Mouse (Mus musculus): ENCODE results near the gene Slc17a9. TPM values are rescaled to one million over a fixed set of nuclear protein-coding genes. Genes with fewer than 3 reads are reported as not detected.

The Slc17a9 gene
- polyA plus RNA-seq, 1 experiment from 2014 or later = 3.1 TPM

DNA sequence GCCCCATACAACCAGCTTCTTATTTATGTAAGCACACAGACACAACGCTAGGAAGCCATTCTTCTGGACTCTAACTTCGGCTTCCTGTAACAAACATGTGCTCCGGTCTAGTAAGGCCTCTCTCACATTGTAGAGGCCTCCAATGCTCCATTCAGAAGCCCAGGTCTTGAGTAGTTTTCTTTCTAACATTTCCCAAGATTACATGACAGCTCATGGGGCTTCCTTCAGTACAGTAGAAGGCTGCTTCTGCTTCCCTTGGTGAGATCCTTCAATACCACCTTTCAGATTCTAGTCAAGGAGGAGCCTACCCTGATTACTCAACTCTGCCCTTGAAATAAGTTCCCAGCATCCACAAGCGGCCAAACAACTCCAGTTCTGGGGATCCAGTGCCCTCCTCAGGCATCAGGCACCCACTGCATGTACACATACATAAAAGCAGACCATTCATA lies 22.3 kb upstream of the Slc17a9 start:
- ATAC-seq = no peak
- WGBS = 17% methylated on average over 4 of the region's 4 CpGs
- H3K4me3 ChIP-seq (ENCODE audit: low read depth, low read length) = peak overlapping the region; percentile 82

DNA sequence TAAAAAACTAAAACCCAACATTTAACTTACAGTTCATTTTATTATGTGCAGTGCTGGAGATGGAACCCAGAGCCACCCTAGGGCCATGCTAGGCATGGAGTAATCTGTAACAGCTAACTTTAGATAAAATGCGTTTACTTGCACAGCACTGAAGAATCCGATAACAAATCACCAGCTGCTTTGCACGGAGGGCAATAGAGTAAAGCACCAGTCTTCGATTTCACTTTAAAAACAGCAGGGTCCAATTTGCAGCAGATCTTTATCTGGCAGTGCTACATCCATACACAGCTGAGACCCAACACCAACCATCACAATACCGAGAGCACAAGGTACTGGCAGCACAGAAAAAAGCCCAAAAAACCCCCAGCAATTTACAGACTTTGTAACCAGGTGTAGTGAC lies 21.9 kb upstream of the Slc17a9 start:
- Histone ChIP-seq H3K4me2 (replicated peaks; ENCODE audit: low read depth) (no peak overlapping the region), H3K36me3 (ENCODE audit: control insufficient read depth, insufficient read depth) (no peaks in the 10 kb centered on the region), H3K9me3 (ENCODE audit: control insufficient read depth) (no peaks in the 10 kb centered on the region), H3K27ac (ENCODE audit: low read depth, low read length) (no peak overlapping the region), H3K9ac (ENCODE audit: low read depth, low read length) (no peak overlapping the region), H3K4me1 (replicated peaks; ENCODE audit: control insufficient read depth, insufficient read depth, low read length) (peaks cover 22% of the 10 kb centered on the region), H3K4me3 (ENCODE audit: low read depth, low read length) (no peak overlapping the region), H3K27me3 (replicated peaks; ENCODE audit: control insufficient read depth, insufficient read depth, low read length) (no peaks in the 10 kb centered on the region)
- ATAC-seq = no peak
- 66% methylated on average over 5 of the region's 5 CpGs for WGBS
- no peak for TF ChIP-seq CTCF (IDR thresholded peaks at IDR 0.05; ENCODE audit: low read depth)

More for the DNA sequence above, 22.3 kb upstream of the Slc17a9 start:
- peak overlapping the region; percentile 99 for H3K27ac ChIP-seq (ENCODE audit: low read depth, low read length)
- H3K4me2 ChIP-seq (replicated peaks; ENCODE audit: low read depth) = peak overlapping the region; percentile 82
- peak overlapping the region; percentile 99 for H3K9ac ChIP-seq (ENCODE audit: low read depth, low read length)
- H3K36me3 ChIP-seq (ENCODE audit: control insufficient read depth, insufficient read depth) = no peaks in the 10 kb centered on the region
- no peaks in the 10 kb centered on the region for H3K27me3 ChIP-seq (replicated peaks; ENCODE audit: control insufficient read depth, insufficient read depth, low read length)
- H3K9me3 ChIP-seq (ENCODE audit: control insufficient read depth) = no peaks in the 10 kb centered on the region
- H3K4me1 ChIP-seq (replicated peaks; ENCODE audit: control insufficient read depth, insufficient read depth, low read length) = peaks cover 22% of the 10 kb centered on the region
- TF ChIP-seq CTCF (IDR thresholded peaks at IDR 0.05; ENCODE audit: low read depth) = peak; percentile 41

DNA sequence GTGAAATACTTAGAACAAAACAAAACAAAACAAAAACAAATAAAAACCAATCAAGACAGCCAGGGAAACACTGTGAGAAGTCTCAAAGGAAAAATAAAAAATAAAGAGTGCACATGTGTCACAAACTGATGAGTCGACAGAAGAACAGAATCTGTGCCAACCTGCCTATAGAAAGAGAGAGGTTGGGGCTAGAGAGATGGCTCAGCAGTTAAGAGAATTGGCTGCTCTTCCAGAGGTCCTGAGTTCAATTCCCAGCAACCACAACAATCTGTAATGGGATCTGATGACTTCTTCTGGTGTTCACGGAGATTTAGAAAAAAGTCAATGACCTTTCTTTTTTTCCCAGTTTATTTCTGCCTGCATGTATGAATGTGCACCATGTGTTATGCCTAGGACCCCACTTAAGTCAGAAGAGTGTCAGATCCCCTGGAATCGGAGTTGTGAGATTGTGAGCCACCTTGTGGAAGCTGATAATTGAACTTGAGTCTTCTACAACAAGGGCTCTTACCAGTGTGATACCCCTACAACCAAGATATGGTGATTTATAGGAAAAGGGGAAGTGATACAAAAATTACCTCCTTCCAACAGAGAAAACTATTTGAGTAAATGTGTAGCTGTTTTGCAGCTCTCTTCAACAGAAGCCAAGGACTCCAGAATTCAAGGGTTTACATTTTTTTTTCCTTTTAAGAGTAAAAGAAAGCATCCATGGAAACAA lies 21.3 kb upstream of the Slc17a9 start:
- Histone ChIP-seq H3K27ac (ENCODE audit: low read depth, low read length) (no peak overlapping the region; the same call in 1 of the 2 replicates), H3K4me3 (ENCODE audit: low read depth, low read length) (no peak overlapping the region), H3K9me3 (ENCODE audit: control insufficient read depth) (no peaks in the 10 kb centered on the region), H3K4me1 (replicated peaks; ENCODE audit: control insufficient read depth, insufficient read depth, low read length) (peaks cover 28% of the 10 kb centered on the region), H3K36me3 (ENCODE audit: control insufficient read depth, insufficient read depth) (no peaks in the 10 kb centered on the region), H3K4me2 (replicated peaks; ENCODE audit: low read depth) (peak overlapping the region; percentile 24; the same call in 1 of the 2 replicates), H3K9ac (ENCODE audit: low read depth, low read length) (no peak overlapping the region), H3K27me3 (replicated peaks; ENCODE audit: control insufficient read depth, insufficient read depth, low read length) (no peaks in the 10 kb centered on the region)
- TF ChIP-seq CTCF (IDR thresholded peaks at IDR 0.05; ENCODE audit: low read depth) = no peak
- ATAC-seq = no peak
- 80% methylated on average over 3 of the region's 3 CpGs for WGBS

- no peak overlapping the region; the same call in none of the 2 replicates for H3K27ac ChIP-seq (ENCODE audit: low read depth, low read length)
- H3K27me3 ChIP-seq (replicated peaks; ENCODE audit: control insufficient read depth, insufficient read depth, low read length) = no peaks in the 10 kb centered on the region
- WGBS = 43% methylated on average over 8 of the region's 8 CpGs
- peak overlapping the region; percentile 24 for H3K4me2 ChIP-seq (replicated peaks; ENCODE audit: low read depth)
- no peaks in the 10 kb centered on the region for H3K36me3 ChIP-seq (ENCODE audit: control insufficient read depth, insufficient read depth)
- H3K9me3 ChIP-seq (ENCODE audit: control insufficient read depth) = no peaks in the 10 kb centered on the region
- TF ChIP-seq CTCF (IDR thresholded peaks at IDR 0.05; ENCODE audit: low read depth) = no peak
- H3K4me3 ChIP-seq (ENCODE audit: low read depth, low read length) = no peak overlapping the region
- ATAC-seq = no peak
- peaks cover 24% of the 10 kb centered on the region for H3K4me1 ChIP-seq (replicated peaks; ENCODE audit: control insufficient read depth, insufficient read depth, low read length)
- no peak overlapping the region for H3K9ac ChIP-seq (ENCODE audit: low read depth, low read length)
Measured at GRCm38 (mm10) chr2:180704591-180704990, 20.5 kb upstream of the Slc17a9 start.

DNA sequence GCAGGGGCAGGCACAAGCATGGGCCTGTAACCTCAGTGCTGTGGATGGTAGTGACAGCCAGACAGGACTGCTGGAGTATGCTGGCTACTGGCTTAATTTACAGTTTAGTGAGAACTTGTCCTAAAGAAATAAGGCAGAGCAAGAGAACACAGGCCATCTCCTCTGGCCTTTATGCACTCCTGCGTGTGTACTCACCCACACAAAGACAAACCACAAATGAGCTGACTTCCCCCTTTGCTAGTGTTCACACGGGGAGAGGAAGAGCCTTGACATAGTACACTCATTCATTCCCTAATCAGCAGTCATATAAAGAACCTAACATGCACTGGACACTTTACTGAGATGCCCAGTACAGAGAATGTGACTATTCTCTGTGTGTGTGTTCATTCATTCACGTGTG lies 20.0 kb upstream of the Slc17a9 start:
- Histone ChIP-seq H3K27ac (ENCODE audit: low read depth, low read length) (no peak overlapping the region; the same call in 1 of the 2 replicates), H3K36me3 (ENCODE audit: control insufficient read depth, insufficient read depth) (no peaks in the 10 kb centered on the region), H3K4me2 (replicated peaks; ENCODE audit: low read depth) (no peak overlapping the region), H3K9ac (ENCODE audit: low read depth, low read length) (no peak overlapping the region), H3K4me3 (ENCODE audit: low read depth, low read length) (no peak overlapping the region), H3K27me3 (replicated peaks; ENCODE audit: control insufficient read depth, insufficient read depth, low read length) (no peaks in the 10 kb centered on the region), H3K9me3 (ENCODE audit: control insufficient read depth) (no peaks in the 10 kb centered on the region), H3K4me1 (replicated peaks; ENCODE audit: control insufficient read depth, insufficient read depth, low read length) (peaks cover 22% of the 10 kb centered on the region)
- ATAC-seq = no peak
- WGBS = 61% methylated on average over 3 of the region's 3 CpGs
- TF ChIP-seq CTCF (IDR thresholded peaks at IDR 0.05; ENCODE audit: low read depth) = no peak

DNA sequence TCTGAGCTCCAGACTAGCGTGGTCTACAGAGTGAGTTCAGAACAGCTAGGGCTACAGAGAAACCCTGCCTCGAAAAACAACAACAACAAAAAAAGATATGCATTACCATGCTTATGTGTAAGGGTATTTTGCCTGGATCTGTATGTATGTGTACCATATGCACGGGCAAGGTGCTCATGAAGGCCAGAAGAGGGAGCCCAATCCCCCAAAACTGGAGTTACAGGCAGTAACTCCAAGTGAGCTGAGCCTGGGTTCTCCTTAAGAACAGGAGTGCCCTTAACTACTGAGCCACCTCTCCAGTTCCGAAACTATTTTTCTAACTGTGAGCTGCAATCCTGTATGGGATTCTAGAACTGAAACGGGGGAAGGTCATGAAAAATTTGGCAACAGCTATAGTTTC lies 19.1 kb upstream of the Slc17a9 start:
- Histone ChIP-seq H3K27me3 (replicated peaks; ENCODE audit: control insufficient read depth, insufficient read depth, low read length) (no peaks in the 10 kb centered on the region), H3K9ac (ENCODE audit: low read depth, low read length) (no peak overlapping the region), H3K9me3 (ENCODE audit: control insufficient read depth) (no peaks in the 10 kb centered on the region), H3K4me2 (replicated peaks; ENCODE audit: low read depth) (no peak overlapping the region), H3K4me1 (replicated peaks; ENCODE audit: control insufficient read depth, insufficient read depth, low read length) (peaks cover 22% of the 10 kb centered on the region), H3K36me3 (ENCODE audit: control insufficient read depth, insufficient read depth) (no peaks in the 10 kb centered on the region), H3K4me3 (ENCODE audit: low read depth, low read length) (no peak overlapping the region), H3K27ac (ENCODE audit: low read depth, low read length) (no peak overlapping the region)
- peak; percentile 36 for TF ChIP-seq CTCF (IDR thresholded peaks at IDR 0.05; ENCODE audit: low read depth)
- ATAC-seq = no peak
- WGBS = 95% methylated on average over 5 of the region's 5 CpGs
